Mouse (Mus musculus): Measurements from ENCODE around the gene Frmd4b.

- no peak for TF ChIP-seq POLR2A (IDR thresholded peaks at IDR 0.05; ENCODE audit: insufficient read length, low read depth)
- no peak for TF ChIP-seq MAX (IDR thresholded peaks at IDR 0.05; ENCODE audit: low read depth)
- no peak for TF ChIP-seq SRF (IDR thresholded peaks at IDR 0.05; ENCODE audit: control insufficient read depth, insufficient read length, low read depth)
- no peak for TF ChIP-seq USF1 (IDR thresholded peaks at IDR 0.05; ENCODE audit: low read depth)
- TF ChIP-seq REST (IDR thresholded peaks at IDR 0.05; ENCODE audit: insufficient read depth, insufficient read length): no peak
- no peak for TF ChIP-seq TCF3 (IDR thresholded peaks at IDR 0.05; ENCODE audit: insufficient read length, low read depth)
- no peak for TF ChIP-seq CEBPB (IDR thresholded peaks at IDR 0.05; ENCODE audit: insufficient read depth, poor library complexity, severe bottlenecking)
- no peak for TF ChIP-seq MYOD1 (IDR thresholded peaks at IDR 0.05; ENCODE audit: control insufficient read depth in 1 of 3, insufficient read length in 2 of 3, low read depth in 2 of 3)
Observed at GRCm38 (mm10) chr6:97321156-97321555, 296.2 kb downstream of the Frmd4b start.
